Mouse (Mus musculus) left cerebral cortex, adult 8-10 months (tissue): ENCODE measurements around the gene Brd3. TPM values are rescaled to one million over a fixed set of nuclear protein-coding genes. Genes with fewer than 3 reads are reported as not detected.
A peak's percentile ranks its signal among the peaks of the same experiment; 100 is the strongest.
"Not testable (repeated sequence)": the region's sequence is repeated elsewhere in the genome, so short reads cannot be mapped to it uniquely, and the experiment has no call there.

ENCODE experiments used
- DNase-seq, 2 experiments: peaks; one replicate each; pipeline ENCODE4 v3.0.0; 2022; ENCODE audit warnings: low spot score in 2 of 2
- total RNA-seq, 4 experiments: library from RNA; stranded (reverse); gene quantifications; 2 replicates each; pipeline ENCODE4 v1.2.4; 2022

Brd3 gene
- total RNA-seq, result 10 to 100 TPM; 37.6 to 44.5 (median 44.0) TPM

DNA sequence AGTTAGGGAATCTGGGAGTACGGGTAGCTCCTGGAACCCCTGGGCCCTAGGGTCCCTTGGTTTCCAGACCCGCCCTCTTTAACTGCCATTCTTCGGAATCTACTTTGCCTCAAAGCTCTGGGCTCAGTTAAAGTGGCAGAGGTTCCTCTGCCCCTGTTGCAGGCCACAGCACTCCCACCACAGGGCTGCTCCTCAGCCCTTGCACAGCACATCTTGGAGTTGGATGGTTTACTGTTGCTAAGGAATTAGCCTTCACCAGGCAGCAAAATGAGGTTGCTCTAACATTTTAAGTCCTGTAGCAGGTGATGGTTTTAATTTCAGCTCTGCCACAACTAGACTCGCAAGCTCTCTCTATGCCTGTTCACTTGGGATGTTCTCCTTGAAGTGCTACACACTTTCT lies at the start of gene Brd3:
Brd3 (minus strand) TSS at position 101 of the 400 bp plus-strand sequence.
- DNase-seq, result no peak

DNA sequence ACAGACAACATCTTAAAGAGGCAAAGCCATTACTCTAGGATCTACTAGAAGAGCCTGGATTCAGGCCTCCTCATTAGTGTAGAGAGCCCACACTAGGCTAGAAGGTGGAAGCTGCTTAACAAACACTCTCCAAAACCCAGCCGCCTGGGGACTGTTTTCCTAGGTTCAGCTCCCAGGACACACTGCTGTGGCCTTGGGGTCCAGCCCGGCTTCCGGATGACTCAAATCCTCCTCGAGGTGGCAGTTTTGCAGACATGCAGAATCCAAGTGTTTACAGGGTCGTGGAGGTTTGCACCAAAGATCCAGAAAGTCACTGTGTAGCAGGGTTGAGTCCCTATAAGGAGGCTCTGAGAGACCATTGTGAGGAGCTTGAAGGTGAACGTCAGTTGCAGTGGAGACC lies 49.5 kb upstream of the Brd3 start:
- no peak for DNase-seq

DNA sequence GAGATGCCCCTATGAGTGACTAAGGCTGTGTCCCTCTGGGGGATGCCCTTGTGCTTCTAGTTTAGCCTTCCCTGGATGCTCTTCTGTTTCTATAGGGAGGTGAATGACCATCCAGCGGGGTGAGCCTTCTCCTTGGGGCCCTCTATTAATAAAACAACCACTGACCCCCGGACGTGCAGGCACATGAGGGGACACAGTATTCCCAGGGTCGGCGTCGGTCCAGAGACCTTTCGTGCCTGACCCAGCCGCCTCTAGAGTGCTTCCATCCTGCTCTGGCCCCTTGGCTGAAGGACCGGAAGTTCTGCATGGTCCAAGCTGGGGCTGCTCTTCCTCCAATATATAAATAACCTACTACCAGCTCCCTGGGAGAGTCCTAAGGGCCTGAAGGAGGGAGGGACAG lies 46.8 kb upstream of the Brd3 start:
- DNase-seq, result no peak

DNA sequence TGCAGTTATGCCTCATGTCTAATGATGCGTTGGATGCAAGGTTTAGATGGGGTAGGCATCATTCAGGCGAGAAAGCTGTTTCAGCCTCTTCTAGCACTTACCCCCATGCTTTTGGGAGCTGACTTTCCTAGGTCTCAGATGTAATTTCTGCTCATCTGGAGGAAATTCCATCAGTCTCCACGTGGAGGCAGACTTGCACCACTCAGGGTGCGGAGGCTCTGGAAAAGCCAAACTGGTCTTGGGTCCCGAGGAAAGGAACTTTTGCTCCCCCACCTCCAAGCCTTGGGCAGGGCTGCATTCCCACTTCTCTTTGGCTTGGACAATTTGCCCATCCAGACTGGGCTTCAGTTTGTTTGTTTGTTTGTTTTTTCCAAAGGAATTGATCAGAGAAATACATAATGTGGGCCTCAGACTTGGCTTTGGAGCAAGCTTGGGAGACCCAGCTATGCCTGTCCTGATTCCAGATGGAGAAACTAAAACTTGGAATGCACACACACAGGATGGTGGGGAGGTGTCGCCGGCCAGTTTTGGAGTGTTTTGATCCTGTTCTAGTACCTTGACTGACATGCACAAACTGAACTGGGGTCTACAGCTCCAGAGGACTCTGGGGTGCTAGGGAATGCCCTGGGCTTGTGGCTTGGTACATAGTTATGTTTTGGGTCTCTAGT lies 45.3 kb upstream of the Brd3 start:
- peak in 1 of 2 experiments; percentile 75 for DNase-seq

DNA sequence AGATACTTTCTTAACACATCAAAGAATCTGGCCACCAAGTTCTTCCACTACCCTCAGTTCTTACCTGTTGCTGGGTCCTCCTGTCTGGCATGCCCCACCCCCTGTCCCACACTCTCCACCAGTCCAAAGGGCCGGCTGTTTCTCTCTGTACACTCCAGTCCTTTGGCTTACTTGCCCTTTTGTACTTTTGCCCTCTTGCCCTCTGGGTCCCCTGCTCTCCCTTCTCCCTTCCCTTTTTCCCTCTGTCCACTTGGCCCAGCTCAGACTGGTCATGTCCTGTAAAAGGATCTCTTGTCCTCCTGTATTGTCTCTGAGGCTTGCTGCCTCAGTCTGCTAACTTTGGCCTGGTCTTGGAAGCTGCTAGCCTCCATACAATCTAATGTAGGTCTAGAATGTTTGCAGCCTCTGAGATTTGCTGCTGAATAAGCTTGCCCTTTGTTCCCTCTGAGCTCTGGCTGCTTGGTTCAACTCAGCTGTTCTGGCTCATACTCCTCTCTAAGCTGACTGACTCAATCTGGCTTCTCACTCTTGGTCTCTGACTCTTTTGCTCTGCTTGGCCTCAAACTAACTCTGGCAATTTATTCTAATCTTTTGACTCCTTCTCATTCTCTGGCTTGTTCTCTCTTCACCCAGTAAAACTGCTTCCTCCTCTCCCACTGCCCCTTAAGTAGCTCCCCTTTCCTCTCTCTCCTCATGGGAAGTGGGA lies 41.4 kb upstream of the Brd3 start:
- no peak for DNase-seq

DNA sequence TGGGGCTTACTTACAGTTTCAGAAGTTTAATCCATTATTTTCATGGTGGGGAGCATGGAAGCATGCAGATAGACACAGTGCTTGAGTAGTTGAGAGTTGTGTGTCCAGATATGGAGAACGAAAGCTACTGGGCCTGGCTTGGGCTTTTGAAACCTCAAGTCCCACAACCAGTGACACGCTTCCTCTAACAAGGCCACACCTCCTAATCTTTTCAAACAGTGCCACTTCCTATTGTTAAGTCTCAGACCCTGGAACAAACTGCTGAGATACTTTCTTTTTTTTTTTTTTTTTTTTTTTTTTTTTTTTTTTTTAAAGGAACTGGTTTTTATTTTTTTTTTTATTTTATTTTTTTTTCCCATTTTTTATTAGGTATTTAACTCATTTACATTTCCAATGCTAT lies 40.5 kb upstream of the Brd3 start:
- no peak for DNase-seq

DNA sequence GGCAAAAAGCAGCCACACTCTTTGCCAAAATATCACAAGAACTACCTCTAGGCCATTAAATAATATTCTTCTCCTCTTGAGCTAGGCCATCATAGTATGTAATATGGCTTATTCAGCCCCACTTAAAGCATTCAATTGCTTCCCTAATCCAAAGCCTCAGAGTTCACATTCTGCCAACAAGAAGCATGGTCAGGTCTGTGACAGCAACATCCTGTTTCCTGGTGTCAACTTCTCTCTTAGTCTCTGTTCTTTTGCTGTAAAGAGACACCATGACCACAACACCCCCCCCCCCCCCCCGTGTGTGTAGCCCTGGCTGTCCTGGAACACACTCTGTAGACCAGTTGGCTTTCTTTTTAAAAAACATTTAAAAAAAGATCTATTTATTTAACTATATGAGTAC lies 39.9 kb upstream of the Brd3 start:
- DNase-seq, result no peak

DNA sequence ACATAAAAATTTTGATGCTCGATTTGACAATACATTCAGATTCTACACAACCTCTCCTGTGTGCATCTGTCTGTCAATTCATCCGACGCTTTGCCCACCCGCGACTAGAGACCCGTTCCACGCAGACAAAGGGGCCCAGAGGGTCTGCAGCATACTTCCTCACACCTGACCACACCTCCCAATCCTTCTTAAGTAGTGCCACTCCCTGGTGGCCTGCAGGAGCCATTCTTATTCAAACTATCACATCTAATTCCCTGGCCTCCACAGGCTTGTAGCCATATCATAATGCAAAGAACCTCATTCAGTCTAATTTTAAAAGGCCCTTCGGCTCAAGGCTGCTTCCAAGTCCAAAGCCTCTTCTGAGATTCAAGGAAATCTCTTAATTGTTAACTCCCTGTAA lies 38.6 kb upstream of the Brd3 start:
- not testable (repeated sequence) for DNase-seq

DNA sequence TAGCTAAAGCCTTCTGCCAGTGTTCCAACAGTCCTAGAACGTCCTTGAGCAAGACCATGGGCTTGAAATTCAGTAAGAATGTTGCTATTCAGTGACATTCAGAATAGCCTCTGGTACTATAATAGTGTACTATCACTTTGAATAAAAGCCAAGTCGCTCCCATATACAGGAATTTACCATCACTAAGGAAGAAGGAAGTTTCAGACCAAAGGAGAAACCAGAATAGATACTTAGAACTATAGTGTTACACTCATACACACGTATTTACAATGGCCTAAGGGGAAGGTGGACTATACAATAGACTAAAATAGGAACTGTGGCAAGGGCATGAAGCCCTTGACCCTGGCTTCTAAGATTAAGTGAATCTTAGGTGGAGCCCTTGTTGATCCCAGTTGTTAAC lies 38.1 kb upstream of the Brd3 start:
- DNase-seq, result not testable (repeated sequence)

DNA sequence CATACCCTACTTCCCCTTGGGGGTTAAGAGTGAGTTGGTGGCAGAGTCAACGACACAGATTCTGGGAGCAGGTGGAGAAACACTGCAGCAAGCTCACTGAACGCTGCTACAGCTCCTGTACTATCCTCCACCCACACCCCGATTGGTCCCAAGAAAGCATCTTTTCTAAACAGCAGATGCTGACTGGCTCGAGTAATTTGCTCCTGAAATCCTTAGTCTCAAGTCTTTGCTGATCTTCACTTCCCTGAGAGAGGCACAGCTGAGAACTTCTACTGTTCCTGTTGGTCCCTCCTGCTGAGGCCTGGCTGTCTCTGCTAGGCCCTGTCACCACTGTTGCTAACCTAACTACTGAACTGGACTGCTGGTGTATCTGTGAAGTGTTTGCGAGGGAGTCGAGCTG lies 37.2 kb upstream of the Brd3 start:
- peak in 1 of 2 experiments; percentile 27 for DNase-seq

DNA sequence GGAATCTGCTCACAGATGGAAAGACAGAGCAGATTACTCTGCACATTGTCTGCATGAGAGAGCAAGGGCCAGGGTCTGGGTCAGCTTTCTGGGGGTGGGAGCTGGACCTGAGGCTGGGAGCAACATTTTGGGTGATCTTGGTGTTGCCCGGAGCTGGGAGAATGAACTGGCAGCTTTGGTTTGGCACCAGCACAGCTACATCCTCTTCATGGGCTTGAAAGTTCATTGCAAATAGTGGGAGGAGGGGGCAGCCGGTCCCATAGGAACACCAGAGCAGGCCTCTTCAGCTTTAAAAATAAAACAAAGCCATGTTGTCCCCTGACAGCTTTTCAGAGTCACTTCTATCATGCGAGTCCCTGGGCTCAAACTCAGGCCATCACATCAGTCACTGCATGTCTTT lies 33.8 kb upstream of the Brd3 start:
- DNase-seq, result no peak

DNA sequence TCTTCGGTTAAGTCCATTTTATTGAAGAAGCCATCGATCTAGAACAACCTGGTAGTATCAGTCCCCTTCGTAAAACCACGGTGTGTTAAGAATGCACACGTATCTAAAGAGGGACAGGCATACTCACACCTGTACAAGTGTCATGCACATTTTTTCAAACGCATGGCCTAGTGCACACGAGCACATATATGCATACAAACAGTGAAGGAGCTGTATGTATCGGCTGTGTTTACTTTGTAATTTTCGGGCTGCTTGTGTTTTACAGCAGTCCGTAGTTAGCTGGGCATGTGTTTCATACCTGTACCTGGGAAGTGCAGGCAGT lies 33.0 kb upstream of the Brd3 start:
- no peak for DNase-seq

DNA sequence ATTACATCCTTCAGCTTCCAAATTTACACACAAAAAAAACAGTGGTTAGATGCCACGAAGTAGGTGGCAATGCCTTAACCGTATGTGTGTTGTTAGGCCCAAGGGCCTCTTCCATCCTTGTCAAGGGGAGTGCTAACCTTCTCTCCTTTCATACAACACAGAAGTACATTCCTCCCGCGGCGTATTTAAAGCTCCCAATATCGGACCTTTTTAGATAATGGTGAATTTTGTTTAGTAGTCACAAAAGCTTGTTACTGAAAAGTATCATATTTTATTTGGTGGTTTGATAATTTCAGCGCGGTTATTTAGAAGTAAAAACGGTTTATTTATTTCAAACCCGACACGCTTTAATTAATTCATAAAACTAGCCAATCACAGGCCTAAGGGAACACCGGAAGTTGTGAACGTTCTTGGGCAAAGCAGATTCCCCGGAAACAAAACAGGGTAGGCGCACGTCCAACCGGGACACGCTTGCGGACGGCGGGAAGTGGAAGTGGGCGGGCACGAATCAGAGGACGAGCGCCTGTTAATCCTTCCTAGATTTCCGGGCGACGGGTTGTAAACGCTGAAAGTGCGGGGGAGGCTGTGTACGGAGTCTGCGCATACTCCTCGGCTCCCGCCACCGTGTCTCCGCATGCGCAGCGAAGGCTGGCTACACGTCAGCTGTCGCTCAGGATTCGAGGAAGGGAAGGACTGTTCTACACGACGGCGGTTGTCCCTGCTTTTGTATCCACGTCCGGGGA lies 32.5 kb upstream of the Brd3 start:
- DNase-seq, result peak; percentile 94 to 100

DNA sequence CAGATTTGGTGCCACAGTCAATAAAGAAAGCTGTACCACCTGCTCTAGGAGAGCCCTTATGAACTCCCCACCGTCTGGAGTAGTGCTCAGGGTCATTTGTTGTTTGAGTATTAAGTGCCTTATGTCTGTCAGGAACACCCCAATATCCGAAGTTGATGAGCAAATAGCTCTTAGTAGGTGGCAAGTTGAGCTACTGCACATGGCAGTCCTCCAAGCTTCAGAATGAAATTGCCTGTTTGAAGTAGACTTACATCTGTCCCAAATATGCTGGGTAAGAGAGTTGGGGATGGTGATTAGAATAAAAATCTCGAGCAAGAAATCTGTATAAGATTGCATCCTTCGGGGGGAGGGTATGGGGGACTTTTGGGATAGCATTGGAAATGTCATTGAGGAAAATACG lies 31.9 kb upstream of the Brd3 start:
- peak in 1 of 2 experiments; percentile 33 for DNase-seq

DNA sequence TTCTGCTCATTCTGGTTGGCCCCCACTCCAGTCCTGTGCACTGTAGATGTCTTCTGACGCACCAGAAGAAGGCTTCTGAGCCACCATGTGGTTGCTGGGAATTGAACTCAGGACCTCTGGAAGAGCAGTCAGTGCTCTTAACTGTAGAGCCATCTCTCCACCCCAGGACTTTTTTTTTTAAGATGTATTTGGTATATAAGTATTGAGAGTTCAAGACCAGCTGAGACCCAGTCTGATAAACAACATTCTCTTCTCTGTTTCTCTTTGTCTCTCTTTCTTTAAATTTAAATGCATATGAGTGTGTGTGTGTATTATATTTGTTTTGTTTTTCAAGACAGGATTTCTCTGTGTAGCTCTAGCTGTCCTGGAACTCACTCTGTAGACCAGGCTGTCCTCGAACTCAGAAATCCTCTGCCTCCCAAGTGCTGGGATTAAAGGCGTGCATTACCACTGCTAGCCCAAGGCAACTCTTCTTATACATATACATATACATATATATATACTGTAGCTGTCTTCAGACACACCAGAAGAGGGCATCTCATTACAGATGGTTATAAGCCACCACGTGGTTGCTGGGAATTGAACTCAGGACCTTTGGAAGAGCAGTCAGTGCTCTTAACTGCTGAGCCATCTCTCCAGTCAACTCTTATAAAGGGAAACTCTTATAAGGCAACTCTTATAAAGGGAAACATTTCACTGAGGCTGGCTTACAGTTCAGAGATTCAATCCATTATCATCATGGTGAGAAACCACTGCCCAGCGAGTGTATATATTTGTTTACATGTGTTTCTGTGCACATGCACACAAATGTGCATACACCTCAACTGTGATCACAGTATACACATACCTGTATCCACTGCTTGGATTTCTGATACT lies 31.2 kb upstream of the Brd3 start:
- DNase-seq, result not testable (repeated sequence)

DNA sequence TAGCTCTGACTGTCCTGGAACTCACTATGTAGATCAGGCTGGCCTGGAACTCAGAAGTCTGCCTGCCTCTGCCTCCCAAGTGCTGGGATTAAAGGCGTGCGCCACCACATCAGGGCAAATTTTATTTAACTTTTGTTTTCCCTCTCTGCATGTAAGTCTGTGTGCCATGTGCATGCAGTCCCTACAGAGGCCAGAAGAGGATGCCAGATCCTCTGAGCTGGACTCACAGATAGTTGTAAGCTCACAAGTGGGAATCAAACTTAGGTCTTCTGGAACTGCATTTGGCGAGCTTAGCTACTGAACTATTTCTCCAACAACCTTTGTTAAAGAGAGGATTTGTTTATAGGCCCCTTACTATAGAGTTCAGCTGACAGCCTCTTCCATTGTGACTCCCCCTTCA lies 10.8 kb upstream of the Brd3 start:
- DNase-seq, result no peak

DNA sequence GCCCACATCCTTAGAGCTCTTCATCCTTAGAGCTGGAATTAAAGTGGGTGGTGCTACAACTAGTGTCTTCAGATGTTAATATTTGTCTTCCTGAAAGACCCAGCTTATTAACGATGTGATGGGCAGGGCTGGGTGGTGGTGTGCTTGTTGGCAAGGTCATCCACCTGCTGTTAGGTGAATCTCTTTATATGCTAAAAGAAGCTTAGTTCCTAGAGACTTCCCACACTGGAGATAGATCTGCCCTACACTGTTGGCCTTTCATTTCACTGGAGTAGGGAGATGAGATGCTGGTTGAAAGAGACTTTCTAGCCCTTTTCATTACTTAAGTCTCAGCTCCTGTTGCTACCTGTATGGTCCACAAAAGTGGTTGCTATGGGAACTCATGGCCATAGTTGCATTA lies 8.8 kb upstream of the Brd3 start:
- no peak for DNase-seq

DNA sequence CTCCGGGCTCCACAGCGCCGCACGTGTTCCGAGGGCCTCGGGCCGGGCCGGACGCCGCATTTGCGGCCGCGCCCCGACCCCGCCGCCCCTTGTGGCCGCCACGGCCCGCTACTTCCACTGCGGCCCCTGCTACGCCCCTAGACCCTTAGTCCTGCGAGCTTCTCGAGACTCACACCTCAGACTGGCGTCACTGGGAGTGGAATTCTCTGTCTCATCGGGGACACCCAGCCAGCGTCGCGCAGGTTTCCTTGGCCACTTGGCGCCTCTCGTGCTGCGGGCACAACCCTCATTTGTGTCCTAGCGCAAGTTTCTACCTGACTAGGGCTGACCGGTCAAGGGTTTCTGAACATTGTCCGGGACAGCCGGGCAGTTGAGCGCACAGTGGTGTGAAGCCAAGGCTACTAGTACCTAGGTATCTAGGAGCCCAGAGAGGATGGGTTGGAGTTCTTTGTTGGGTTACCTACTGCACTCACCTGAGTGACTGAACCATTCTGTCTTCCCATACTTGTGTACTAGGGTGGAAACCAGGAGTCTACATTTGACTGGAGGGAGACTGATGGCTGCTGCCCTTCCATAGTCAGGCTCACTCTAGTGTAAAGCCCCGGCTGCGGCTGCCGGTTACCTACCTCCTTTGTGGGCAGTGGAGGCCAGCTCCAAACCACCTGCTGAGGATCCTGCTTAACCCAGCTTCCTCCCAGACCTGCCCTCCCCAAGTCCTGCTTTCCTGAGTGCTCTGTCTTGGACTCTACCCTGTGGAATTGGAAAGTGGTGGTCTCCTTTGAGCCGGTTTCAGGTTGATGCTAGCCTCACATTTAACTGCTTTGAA lies 8.1 kb upstream of the Brd3 start:
- no peak for DNase-seq

DNA sequence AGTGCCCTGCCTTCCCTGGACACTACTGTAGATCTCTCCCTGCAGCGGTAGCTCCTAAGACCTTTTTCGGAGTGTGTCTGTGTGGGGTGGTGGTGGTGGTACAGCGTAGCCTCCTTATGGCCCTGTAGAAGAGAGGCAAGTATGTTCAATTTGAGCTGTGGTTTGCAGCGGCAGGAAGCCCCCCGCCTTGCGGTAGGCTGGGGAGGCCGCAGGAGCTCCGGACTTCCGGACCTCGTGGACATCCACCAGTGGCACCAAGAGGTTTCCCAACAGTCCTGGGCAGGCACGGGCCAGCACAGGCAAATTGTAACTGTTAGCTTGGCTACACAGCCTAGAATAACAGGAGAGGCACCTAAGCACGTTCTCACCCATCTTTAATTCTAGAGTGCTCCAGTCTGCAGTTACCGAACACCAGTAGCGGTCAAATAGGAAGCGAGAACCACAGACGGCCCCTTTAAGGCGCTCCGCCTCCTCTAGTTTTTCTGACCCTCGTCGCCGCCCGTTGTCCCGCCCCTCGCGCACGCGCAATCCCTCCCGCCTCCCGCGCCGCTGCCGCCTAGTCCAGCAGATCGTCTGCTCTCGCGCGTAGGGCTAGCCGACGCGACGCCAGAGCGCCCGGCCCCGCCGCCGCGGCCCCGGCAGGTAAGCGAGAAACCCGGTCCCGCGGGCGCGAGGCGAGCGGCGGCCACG lies 7.3 kb upstream of the Brd3 start, which contains the start of gene Wdr5:
Wdr5 (plus strand) TSS at position 519 of the 690 bp plus-strand sequence.
- DNase-seq, result peak; percentile 91 to 98

DNA sequence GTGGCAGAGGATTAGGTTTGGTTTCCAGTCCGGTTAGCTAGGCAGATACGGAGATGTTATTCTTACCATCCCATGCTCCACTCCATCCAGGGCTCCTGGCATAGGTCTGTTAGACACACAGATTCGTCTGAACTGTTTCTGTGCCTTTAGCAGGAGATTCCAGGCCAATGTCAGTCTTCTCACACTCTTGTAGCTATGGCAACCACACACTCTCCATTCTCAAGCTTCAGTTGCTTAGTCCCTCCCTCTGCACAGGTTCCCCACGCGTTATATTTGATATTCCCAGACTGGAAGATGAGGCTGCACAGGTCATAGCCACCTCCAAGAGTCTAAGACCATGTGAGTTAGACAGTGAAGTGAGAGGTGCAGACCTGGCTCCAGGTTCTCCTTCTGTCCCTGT lies 6.4 kb upstream of the Brd3 start:
- no peak for DNase-seq
